Mouse (Mus musculus): ENCODE measurements around the gene Lrrc40. TPM values are rescaled to one million over a fixed set of nuclear protein-coding genes. Genes with fewer than 3 reads are reported as not detected.

Gene Lrrc40
- polyA plus RNA-seq (2014; fragmentation: Illumina TruSeq; extraction: RNeasy Lipid Tissue Mini Kit (QIAGEN cat#74804); ENCODE audit: low read depth, low replicate concordance): 96.7 TPM

GRCm38 (mm10) chr3:158036329-158036988 is at the start of gene Lrrc40, which contains the start of gene Srsf11:
Gene Lrrc40, plus strand, starts transcription at chr3:158036662.
Gene Srsf11, minus strand, starts transcription at chr3:158036639.

Other genes with a start within 250 kb of the Lrrc40 start
- 28.2 TPM for gene Cth, start 111.6 kb upstream of the Lrrc40 start, polyA plus RNA-seq (2014; fragmentation: Illumina TruSeq; extraction: RNeasy Lipid Tissue Mini Kit (QIAGEN cat#74804); ENCODE audit: low read depth, low replicate concordance)
- gene Ankrd13c, start 89.4 kb upstream of the Lrrc40 start, polyA plus RNA-seq (2014; fragmentation: Illumina TruSeq; extraction: RNeasy Lipid Tissue Mini Kit (QIAGEN cat#74804); ENCODE audit: low read depth, low replicate concordance): 192 TPM
- 350 TPM for gene Srsf11, start within 50 bp of the Lrrc40 start, polyA plus RNA-seq (2014; fragmentation: Illumina TruSeq; extraction: RNeasy Lipid Tissue Mini Kit (QIAGEN cat#74804); ENCODE audit: low read depth, low replicate concordance)